Mouse (Mus musculus) midbrain, embryonic 10.5 days (tissue): ENCODE results near the gene Micall2. TPM values are rescaled to one million over a fixed set of nuclear protein-coding genes. Genes with fewer than 3 reads are reported as not detected.

Experiments used
- DNase-seq: peaks from one replicate; pipeline ENCODE4 v3.0.0-alpha.2; 2017; ENCODE audit warnings: low spot score
- H3K27ac ChIP-seq: fragments of 300-500 bp; sonication (generic); replicated peaks from 2 replicates; pipeline ENCODE4 v1.5.1; 2016; ENCODE audit warnings: mild to moderate bottlenecking
- H3K27me3 ChIP-seq: fragments of 300-500 bp; sonication (generic); 2 replicates; pipeline ENCODE4 v1.6.1; 2016; ENCODE audit warnings: low read depth, mild to moderate bottlenecking; ENCODE audit not compliant: poor library complexity, severe bottlenecking
- H3K36me3 ChIP-seq: fragments of 300-500 bp; sonication (generic); 2 replicates; pipeline ENCODE4 v1.6.1; 2016; ENCODE audit warnings: mild to moderate bottlenecking, moderate library complexity
- H3K4me1 ChIP-seq: fragments of 300-500 bp; sonication (generic); 2 replicates; pipeline ENCODE4 v1.6.1; 2016
- H3K4me3 ChIP-seq: fragments of 300-500 bp; sonication (generic); 2 replicates; pipeline ENCODE4 v1.5.1; 2016; ENCODE audit warnings: mild to moderate bottlenecking, moderate library complexity
- H3K9me3 ChIP-seq: fragments of 300-500 bp; sonication (generic); replicated peaks from 2 replicates; pipeline ENCODE4 v1.6.1; 2016; ENCODE audit warnings: mild to moderate bottlenecking
- WGBS: fragments of 180-500 bp; shearing (Covaris S2); methylation state at CpG from one replicate; pipeline ENCODE4 v1.1.7; 2016; 5-methylcytosine and 5-hydroxymethylcytosine counted together
- polyA plus RNA-seq: library from polyadenylated mRNA; unstranded; fragments of >200 nt; fragmentation: Nextera tagmentation; extraction: Ambion mirVana; gene quantifications from 2 replicates; pipeline ENCODE4 v1.2.1, GENCODE M21; 2016

Micall2 gene
- polyA plus RNA-seq, 1 experiment from 2014 or later = 5.7 TPM

DNA sequence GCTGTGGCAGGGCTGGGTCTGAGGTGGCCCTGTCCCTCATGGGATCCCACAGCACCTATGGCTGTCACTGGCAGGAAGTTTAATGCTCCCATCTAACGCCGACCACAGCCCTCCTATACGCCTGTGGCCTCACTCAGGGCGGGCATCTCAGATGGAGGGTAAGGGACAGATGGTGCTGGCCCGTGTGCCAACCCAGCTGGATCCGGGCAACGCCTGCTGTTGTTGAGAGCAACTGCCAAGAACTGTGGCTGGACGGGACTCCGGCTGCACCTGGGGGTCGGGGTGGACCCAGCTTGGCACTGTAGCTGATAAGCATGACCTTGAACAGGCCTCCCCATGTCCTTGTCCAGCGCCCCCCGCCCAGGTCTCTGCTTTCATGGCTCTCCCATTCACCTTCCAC lies 47.8 kb downstream of the Micall2 start:
- DNase-seq = no peak
- Histone ChIP-seq H3K27me3 (peaks cover 60% of the 10 kb centered on the region), H3K4me1 (peaks cover 16% of the 10 kb centered on the region), H3K36me3 (no peaks in the 10 kb centered on the region), H3K27ac (no peak overlapping the region), H3K4me3 (no peak overlapping the region), H3K9me3 (no peaks in the 10 kb centered on the region)
- 89% methylated on average over 12 of the region's 12 CpGs for WGBS

DNA sequence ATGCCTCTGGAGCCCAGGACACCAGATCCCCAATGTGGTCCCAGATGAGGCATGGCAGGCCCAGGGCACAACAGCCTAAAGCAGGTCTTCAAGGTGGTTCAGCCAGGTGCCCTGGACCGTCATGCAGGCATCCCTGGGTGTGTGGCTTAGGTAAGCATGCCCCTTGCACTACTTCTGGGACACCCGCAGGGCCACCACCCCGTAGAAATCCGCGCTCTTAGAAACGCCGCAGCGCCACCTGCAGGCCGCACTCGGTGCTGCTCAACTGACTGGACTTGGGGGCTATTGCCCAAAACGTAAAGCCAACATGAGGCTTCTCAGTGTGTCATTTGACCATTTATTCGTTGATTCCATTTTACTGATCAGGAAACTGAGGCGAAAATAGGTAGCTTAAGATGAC lies 48.5 kb downstream of the Micall2 start:
- Histone ChIP-seq H3K36me3 (no peaks in the 10 kb centered on the region), H3K4me1 (peaks cover 23% of the 10 kb centered on the region), H3K4me3 (no peak overlapping the region), H3K9me3 (no peaks in the 10 kb centered on the region), H3K27ac (peak overlapping the region; percentile 38), H3K27me3 (peaks cover 67% of the 10 kb centered on the region)
- 6% methylated on average over 13 of the region's 13 CpGs for WGBS
- peak; percentile 61 for DNase-seq

DNA sequence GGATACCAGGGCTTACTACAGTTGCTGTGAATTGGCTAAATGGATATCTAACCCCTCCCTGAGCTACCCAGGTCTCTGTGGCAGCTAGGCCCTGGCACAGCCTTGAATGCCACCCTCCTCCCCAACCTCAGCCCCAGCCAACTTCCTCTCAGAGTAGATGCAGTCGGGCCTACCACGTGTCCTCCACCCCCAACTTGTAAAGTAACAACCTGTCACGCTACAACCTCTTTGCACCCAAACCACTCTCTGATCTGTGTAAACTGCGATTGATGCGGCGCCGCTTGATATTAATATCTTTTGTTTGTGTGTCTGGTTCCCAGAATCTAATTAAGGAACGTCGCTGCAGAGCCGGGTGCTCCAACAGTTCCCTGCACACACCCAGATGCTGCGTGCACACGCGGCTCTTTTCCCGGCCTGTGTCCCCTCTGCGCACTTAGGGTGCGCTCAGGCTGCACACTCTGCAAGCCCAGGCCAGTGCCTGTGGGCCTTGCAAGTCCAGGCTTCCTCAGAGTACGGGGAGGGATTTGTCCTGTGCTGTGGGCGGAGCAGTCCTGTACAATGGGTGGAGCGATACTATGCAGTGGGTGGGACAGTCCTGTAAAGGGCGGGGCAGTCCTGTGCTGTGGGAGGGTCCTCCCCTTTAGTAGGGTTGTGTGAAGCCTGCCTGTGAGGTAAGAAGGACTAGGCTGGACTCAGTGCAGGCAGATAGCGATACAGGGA lies 49.4 kb downstream of the Micall2 start:
- WGBS = 27% methylated on average over 21 of the region's 21 CpGs
- no peaks in the 10 kb centered on the region for H3K36me3 ChIP-seq
- H3K4me3 ChIP-seq = 0 out of 2 replicates have a peak overlapping the region, but pooled peaks have one; percentile 10
- H3K27me3 ChIP-seq = peaks cover 76% of the 10 kb centered on the region
- peaks cover 33% of the 10 kb centered on the region for H3K4me1 ChIP-seq
- H3K27ac ChIP-seq = 0 out of 2 replicates have a peak overlapping the region, but pooled peaks have one; percentile 38
- H3K9me3 ChIP-seq = no peaks in the 10 kb centered on the region
- DNase-seq = peak; percentile 46

DNA sequence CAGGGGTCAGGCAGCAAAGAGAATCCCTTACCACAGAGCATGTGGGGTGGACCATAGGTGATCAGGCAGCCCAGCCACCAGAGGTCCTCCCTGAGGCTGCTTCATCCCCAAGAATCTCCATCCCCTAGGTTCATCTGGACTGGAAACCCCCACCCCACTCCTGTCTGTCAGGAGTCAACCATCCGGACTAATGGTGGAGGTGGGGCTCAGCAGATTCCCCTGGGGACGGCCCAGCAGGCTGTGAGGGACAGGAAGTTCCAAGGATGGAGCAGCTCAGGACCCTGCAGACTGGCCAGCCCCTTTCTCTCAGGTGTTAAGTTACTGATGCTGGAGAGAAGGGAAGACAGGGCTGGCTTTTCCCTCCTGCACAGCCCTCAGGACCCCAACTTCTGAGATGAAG lies 52.9 kb downstream of the Micall2 start:
- peaks cover 36% of the 10 kb centered on the region for H3K4me1 ChIP-seq
- H3K4me3 ChIP-seq = no peak overlapping the region
- DNase-seq = no peak
- peaks cover 84% of the 10 kb centered on the region for H3K27me3 ChIP-seq
- no peak overlapping the region for H3K27ac ChIP-seq
- H3K36me3 ChIP-seq = no peaks in the 10 kb centered on the region
- WGBS = 5% methylated on average over 2 of the region's 2 CpGs
- H3K9me3 ChIP-seq = no peaks in the 10 kb centered on the region

DNA sequence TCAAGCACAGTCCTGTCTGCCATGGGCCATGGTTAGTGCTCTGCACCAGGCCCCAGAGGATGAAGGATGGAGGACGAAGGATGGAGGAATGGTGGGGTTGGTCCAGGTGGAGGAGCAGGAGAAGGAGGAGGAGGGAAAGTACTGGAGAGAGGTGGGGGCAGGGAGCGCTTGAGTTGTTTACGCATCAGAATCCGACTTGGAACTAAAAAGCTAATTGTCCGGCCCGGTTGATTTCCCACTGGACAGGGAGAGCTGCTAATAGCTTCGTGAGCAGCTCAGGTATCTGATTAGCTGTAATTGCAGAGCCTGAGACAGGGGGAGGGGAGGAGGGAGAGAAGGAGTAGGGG lies 53.5 kb downstream of the Micall2 start:
- no peak for DNase-seq
- no peaks in the 10 kb centered on the region for H3K9me3 ChIP-seq
- H3K27me3 ChIP-seq = peaks cover 78% of the 10 kb centered on the region
- H3K4me3 ChIP-seq = no peak overlapping the region
- H3K36me3 ChIP-seq = no peaks in the 10 kb centered on the region
- 6% methylated on average over 7 of the region's 7 CpGs for WGBS
- 0 out of 2 replicates have a peak overlapping the region, but pooled peaks have one; percentile 34 for H3K27ac ChIP-seq
- peaks cover 35% of the 10 kb centered on the region for H3K4me1 ChIP-seq

DNA sequence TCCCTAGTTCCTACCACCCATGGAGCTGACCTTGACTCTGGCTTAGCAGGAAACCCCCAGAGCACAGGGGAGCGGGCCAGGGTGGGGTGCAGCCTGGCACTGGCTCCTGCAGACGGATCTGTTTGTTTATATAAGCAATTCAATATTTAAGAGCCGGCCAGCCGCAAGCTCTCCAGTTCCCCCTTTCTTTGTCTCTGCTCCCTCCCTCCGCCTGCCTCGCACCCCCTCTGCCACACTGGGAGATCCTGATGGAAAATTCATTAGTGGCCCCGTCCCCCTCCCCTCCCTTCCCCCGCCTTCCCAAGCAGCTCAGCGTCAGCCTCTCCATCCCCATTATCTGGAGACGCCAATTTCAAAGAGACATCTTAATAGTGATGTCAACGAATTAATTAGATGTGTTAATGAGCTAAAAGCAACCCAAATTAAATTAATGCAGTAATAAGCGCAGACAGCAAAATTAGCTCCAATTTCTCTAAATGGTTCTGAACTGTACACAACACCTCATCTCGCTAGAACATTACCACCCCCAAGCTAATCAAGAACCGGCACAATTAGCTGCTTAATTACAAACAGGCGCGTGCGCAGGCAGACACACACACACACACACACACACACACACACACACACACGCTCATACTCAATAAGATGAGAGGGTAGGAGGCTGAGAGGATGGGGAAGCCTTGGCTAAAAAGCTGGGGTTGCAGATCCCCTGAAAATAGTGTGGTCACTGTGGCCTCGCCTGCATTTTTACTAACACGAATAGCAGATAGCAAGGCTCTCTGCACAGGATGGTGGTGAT lies 54.1 kb downstream of the Micall2 start:
- no peaks in the 10 kb centered on the region for H3K36me3 ChIP-seq
- peaks cover 29% of the 10 kb centered on the region for H3K4me1 ChIP-seq
- peaks cover 73% of the 10 kb centered on the region for H3K27me3 ChIP-seq
- H3K4me3 ChIP-seq = 0 out of 2 replicates have a peak overlapping the region, but pooled peaks have one; percentile 11
- WGBS = 7% methylated on average over 20 of the region's 20 CpGs
- H3K9me3 ChIP-seq = no peaks in the 10 kb centered on the region
- DNase-seq = peak; percentile 38
- peak overlapping the region; percentile 46; the same call in 1 of the 2 replicates for H3K27ac ChIP-seq

DNA sequence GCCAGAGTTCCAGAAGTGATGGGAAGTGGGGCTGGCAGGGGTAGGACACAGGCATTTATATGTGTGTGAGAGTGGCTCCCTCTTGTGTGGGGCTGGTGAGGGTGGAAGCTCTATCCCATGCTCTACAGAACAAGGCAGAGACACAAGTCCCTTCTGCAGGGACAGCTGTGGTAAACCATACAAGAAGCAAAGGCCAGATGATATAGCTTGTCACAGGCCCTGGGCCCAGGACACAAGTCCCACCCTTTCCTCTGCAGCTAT lies 60.5 kb downstream of the Micall2 start:
- Histone ChIP-seq H3K4me1 (peaks cover 20% of the 10 kb centered on the region), H3K9me3 (no peaks in the 10 kb centered on the region), H3K4me3 (no peak overlapping the region), H3K27ac (no peak overlapping the region), H3K36me3 (no peaks in the 10 kb centered on the region), H3K27me3 (peaks cover 67% of the 10 kb centered on the region)
- DNase-seq = no peak

DNA sequence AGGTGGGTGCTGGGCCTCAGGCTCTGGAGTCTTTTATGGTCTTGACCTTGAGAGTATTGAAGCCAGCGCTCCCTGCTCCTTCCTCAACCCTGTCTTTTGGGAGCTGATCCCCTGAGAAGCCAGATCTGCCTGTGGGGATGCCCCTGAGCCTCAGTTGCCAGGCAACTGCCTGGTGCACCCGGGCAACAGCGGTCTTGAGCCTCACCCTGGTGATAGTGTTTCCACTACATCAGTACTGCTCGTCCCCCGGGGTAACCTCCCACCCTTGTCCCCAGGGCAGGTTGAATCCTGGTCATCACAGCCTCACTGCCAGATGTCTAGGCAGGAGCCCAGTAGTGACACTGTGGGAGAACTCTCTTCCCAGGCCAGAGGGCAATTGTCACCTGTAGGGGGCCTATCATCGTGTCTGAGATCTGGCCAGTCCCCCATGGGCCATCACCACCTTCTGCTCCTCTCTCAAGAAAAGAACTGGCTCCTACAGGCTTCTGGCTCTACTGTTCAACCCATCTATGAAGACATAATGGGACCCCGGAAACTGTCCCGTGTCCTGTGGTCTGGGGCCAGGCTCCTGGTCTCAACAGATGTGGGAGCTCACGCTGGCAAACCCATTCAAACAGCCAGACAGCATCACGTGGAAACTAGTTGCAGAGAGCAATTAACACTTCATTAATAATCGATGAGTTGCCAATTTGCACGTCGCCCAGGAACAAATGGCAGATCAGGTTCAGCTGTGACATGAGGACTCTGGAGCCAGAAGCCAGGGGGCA lies 61.0 kb downstream of the Micall2 start:
- H3K27ac ChIP-seq = no peak overlapping the region
- no peak overlapping the region for H3K4me3 ChIP-seq
- no peaks in the 10 kb centered on the region for H3K36me3 ChIP-seq
- WGBS = 44% methylated on average over 13 of the region's 13 CpGs
- peaks cover 20% of the 10 kb centered on the region for H3K4me1 ChIP-seq
- peak; percentile 38 for DNase-seq
- H3K27me3 ChIP-seq = peaks cover 71% of the 10 kb centered on the region
- H3K9me3 ChIP-seq = no peaks in the 10 kb centered on the region

DNA sequence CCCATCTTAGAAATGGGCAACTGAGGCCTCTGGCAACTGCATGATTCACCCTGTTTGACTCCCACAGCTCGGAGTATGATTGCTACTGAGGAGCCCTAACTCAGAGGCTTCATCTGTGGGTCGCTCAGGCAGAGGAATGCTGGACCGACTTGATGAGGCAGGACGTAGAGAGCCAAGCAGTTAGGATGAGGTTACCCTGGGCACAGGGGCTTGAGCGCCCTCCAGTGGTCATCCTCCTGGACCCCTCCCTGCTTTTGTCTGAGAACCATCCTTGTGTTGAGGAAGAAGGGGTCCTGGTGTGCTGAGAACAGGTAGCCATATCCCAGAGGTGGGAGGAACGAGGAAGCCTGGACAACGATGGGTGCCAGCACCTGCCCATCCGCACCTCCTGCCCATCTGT lies 66.8 kb downstream of the Micall2 start:
- Histone ChIP-seq H3K4me1 (peaks cover 31% of the 10 kb centered on the region), H3K4me3 (no peak overlapping the region), H3K27me3 (peaks cover 100% of the 10 kb centered on the region), H3K27ac (no peak overlapping the region), H3K36me3 (no peaks in the 10 kb centered on the region), H3K9me3 (no peaks in the 10 kb centered on the region)
- 13% methylated on average over 8 of the region's 8 CpGs for WGBS
- DNase-seq = peak; percentile 62

DNA sequence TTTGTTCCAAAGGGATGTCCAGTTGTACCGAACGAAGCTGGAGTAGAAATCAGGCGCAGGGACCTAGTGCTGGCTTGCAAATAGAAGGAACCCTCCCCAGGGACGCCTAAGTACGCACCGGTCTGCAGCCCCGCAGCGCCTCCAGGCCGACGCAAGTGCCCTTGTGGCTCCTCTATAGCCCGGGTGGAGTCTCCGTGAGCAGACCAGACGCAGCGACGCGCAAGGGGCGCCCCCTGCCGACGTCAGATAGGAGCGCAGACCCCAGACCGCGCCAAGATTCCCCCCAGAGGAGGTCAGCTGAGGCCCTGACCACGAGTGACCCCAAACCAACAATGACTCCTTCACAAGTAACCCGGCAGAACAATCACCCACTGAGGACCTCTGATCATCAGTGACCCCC lies 67.6 kb downstream of the Micall2 start:
- Histone ChIP-seq H3K27ac (no peak overlapping the region), H3K27me3 (peaks cover 99% of the 10 kb centered on the region), H3K4me1 (peaks cover 29% of the 10 kb centered on the region), H3K4me3 (0 out of 2 replicates have a peak overlapping the region, but pooled peaks have one; percentile 1), H3K9me3 (no peaks in the 10 kb centered on the region), H3K36me3 (no peaks in the 10 kb centered on the region)
- 2% methylated on average over 24 of the region's 24 CpGs for WGBS
- peak; percentile 85 for DNase-seq

DNA sequence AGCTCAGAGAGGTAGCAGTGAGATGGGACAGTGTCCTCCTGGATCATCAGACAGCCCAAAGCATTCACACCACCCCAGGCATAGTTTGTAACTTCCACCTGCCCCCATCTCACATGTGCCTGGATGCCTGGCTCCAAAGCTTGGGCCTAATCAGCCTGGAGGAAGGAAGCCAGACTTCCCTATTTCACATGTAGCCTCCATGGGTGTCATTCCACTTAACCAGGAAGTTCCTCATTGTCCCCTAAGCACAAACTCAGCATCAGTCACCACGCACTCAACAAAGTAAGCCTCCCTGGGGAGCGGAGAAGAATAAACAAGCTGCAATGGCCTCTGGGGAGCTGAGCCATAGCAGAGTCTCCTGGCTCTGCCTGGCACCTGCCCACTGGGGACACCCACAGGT lies 69.6 kb downstream of the Micall2 start:
- WGBS = 42% methylated on average over 2 of the region's 2 CpGs
- Histone ChIP-seq H3K27ac (no peak overlapping the region), H3K27me3 (peaks cover 98% of the 10 kb centered on the region), H3K4me1 (peaks cover 29% of the 10 kb centered on the region), H3K9me3 (no peaks in the 10 kb centered on the region), H3K36me3 (no peaks in the 10 kb centered on the region), H3K4me3 (no peak overlapping the region)
- DNase-seq = no peak

DNA sequence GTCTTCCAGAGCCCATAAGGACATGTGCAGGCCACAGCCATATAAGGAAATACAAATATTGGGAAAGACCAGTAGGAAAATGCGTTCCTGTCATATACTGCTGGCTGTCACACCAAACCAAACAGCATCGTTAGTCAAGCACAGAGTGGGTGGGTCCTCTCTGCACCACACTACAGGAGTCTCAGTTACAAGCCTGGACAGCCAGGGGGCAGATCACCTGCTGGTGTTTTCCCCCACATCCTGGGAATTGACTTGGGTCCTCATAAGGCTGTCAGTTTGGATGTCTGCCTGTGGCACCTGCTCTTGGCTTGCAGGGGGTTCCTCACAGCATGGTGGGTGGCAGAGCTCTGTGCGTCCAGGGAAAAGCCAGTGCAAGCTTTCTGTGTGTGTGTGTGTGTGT lies 70.8 kb downstream of the Micall2 start:
- Histone ChIP-seq H3K4me3 (no peak overlapping the region), H3K27ac (no peak overlapping the region), H3K27me3 (peaks cover 98% of the 10 kb centered on the region), H3K9me3 (no peaks in the 10 kb centered on the region), H3K36me3 (no peaks in the 10 kb centered on the region), H3K4me1 (peaks cover 29% of the 10 kb centered on the region)
- 73% methylated on average over 3 of the region's 3 CpGs for WGBS
- DNase-seq = no peak

DNA sequence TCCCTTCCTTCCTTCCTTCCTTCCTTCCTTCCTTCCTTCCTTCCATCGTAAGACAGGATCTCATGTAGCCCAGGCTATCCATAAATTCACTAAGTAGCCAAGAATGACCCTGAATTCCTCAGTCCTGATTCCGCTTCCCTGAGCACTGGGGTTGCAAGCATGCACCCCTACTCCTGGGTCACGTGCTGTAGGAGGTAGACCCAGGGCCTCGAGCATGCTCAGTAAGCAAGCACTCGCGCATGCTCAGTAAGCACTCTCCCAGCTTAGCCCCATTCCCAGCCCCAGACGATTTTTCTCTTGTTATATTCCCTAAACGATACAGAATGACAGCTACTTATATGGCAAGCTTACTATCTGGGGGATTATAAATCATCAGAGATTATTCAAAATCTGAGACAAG lies 74.4 kb downstream of the Micall2 start:
- peaks cover 98% of the 10 kb centered on the region for H3K27me3 ChIP-seq
- no peak for DNase-seq
- WGBS = 76% methylated on average over 7 of the region's 8 CpGs
- peaks cover 15% of the 10 kb centered on the region for H3K4me1 ChIP-seq
- no peaks in the 10 kb centered on the region for H3K9me3 ChIP-seq
- H3K27ac ChIP-seq = no peak overlapping the region
- no peaks in the 10 kb centered on the region for H3K36me3 ChIP-seq
- H3K4me3 ChIP-seq = no peak overlapping the region
